Mouse (Mus musculus): Measurements from ENCODE around the gene Nanos3. TPM values are rescaled to one million over a fixed set of nuclear protein-coding genes. Genes with fewer than 3 reads are reported as not detected.

Nanos3 gene
- polyA plus RNA-seq, 1 experiment from 2014 or later: 6.6 TPM

DNA sequence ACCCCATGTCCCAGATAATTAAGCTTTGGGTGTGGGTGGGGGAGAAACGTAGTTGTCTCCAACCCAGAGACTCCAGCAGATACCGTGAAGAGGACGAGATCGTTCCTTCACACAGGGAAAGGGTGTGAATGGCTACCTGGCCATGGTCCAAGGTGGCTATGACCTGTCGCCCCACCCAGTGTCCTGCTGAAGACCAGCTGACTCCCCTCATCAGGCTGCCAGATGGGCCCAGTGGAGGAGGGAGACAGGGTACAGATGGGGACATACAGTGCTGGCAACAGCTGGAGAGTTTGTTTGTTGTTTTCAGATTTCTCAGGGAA, 36.5 kb downstream of the Nanos3 start:
- Histone ChIP-seq H3K27ac (ENCODE audit: low read length) (no peak overlapping the region), H3K9me3 (replicated peaks; ENCODE audit: control insufficient read depth, low read length, poor library complexity, severe bottlenecking) (no peaks in the 10 kb centered on the region), H3K4me1 (ENCODE audit: control insufficient read depth, insufficient read depth, low read length) (peaks cover 19% of the 10 kb centered on the region), H3K36me3 (ENCODE audit: control insufficient read depth, insufficient read depth, low read length) (peaks cover 4% of the 10 kb centered on the region), H3K27me3 (ENCODE audit: control insufficient read depth, insufficient read depth, low read depth, low read length) (no peaks in the 10 kb centered on the region), H3K4me2 (ENCODE audit: low read length) (peak overlapping the region; percentile 81), H3K9ac (ENCODE audit: low read depth, low read length) (peak overlapping the region; percentile 45; the same call in 1 of the 2 replicates), H3K4me3 (ENCODE audit: low read depth, low read length) (peak overlapping the region; percentile 57)
- ATAC-seq: peak; percentile 9
- WGBS: 95% methylated on average over 5 of the region's 5 CpGs

GRCm38 (mm10) chr8:84147769-84148530, 37.1 kb downstream of the Nanos3 start, which contains the start of the genes Cc2d1a and 4930432K21Rik:
TSS of gene Cc2d1a (minus strand) at chr8:84147936.
TSS of gene 4930432K21Rik (plus strand) at chr8:84148025.
- 16% methylated on average over 48 of the region's 49 CpGs for WGBS
- ATAC-seq: peak; percentile 95
- H3K27ac ChIP-seq (ENCODE audit: low read length): peak within 1 kb of the TSS; percentile 6; the same call in 1 of the 2 replicates

DNA sequence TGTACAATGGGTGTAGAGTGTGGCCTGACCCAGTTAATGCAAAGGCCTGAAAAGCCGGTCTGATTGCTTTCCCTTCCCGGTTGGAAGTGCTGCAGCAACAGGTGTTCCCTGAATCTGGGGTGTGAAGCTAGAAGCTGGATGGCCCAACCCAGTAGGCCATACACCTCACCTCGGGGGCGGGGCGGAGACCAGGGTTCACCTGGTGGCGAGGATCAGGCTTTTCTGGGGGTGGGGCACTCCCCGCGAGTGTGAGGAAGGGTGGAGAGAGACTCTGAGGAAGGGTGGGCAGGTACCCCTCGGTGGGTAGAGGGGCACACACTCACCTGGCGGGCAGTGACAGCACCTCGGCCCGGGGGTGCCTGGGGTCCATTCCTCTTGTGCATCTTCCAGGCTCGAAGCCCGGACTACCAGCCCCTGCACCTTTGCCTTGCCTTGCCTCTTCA, 37.7 kb downstream of the Nanos3 start:
- Histone ChIP-seq H3K4me1 (ENCODE audit: control insufficient read depth, insufficient read depth, low read length) (peaks cover 19% of the 10 kb centered on the region), H3K4me3 (ENCODE audit: low read depth, low read length) (peak overlapping the region; percentile 57), H3K27me3 (ENCODE audit: control insufficient read depth, insufficient read depth, low read depth, low read length) (no peaks in the 10 kb centered on the region), H3K36me3 (ENCODE audit: control insufficient read depth, insufficient read depth, low read length) (peaks cover 14% of the 10 kb centered on the region), H3K9me3 (replicated peaks; ENCODE audit: control insufficient read depth, low read length, poor library complexity, severe bottlenecking) (no peaks in the 10 kb centered on the region), H3K4me2 (ENCODE audit: low read length) (peak overlapping the region; percentile 81), H3K27ac (ENCODE audit: low read length) (no peak overlapping the region; the same call in 1 of the 2 replicates), H3K9ac (ENCODE audit: low read depth, low read length) (peak overlapping the region; percentile 72)
- 6% methylated on average over 14 of the region's 14 CpGs for WGBS
- peak; percentile 77 for ATAC-seq

More at GRCm38 (mm10) chr8:84147769-84148530, 37.1 kb downstream of the Nanos3 start, which contains the start of the genes Cc2d1a and 4930432K21Rik:
- Histone ChIP-seq H3K9ac (ENCODE audit: low read depth, low read length) (peak within 1 kb of the TSS; percentile 72), H3K4me1 (ENCODE audit: control insufficient read depth, insufficient read depth, low read length) (peaks cover 19% of the 10 kb centered on the region), H3K9me3 (replicated peaks; ENCODE audit: control insufficient read depth, low read length, poor library complexity, severe bottlenecking) (no peaks in the 10 kb centered on the region), H3K36me3 (ENCODE audit: control insufficient read depth, insufficient read depth, low read length) (peaks cover 9% of the 10 kb centered on the region), H3K4me2 (ENCODE audit: low read length) (peak within 1 kb of the TSS; percentile 81), H3K4me3 (ENCODE audit: low read depth, low read length) (peak within 1 kb of the TSS; percentile 57), H3K27me3 (ENCODE audit: control insufficient read depth, insufficient read depth, low read depth, low read length) (no peaks in the 10 kb centered on the region)

- peaks cover 19% of the 10 kb centered on the region for H3K4me1 ChIP-seq (ENCODE audit: control insufficient read depth, insufficient read depth, low read length)
- H3K27me3 ChIP-seq (ENCODE audit: control insufficient read depth, insufficient read depth, low read depth, low read length): no peaks in the 10 kb centered on the region
- peaks cover 36% of the 10 kb centered on the region for H3K36me3 ChIP-seq (ENCODE audit: control insufficient read depth, insufficient read depth, low read length)
- H3K9ac ChIP-seq (ENCODE audit: low read depth, low read length): no peak overlapping the region
- H3K27ac ChIP-seq (ENCODE audit: low read length): no peak overlapping the region
- no peak overlapping the region for H3K4me2 ChIP-seq (ENCODE audit: low read length)
- no peaks in the 10 kb centered on the region for H3K9me3 ChIP-seq (replicated peaks; ENCODE audit: control insufficient read depth, low read length, poor library complexity, severe bottlenecking)
- no peak for ATAC-seq
- H3K4me3 ChIP-seq (ENCODE audit: low read depth, low read length): no peak overlapping the region
- WGBS: 94% methylated on average over 8 of the region's 8 CpGs
Measured at GRCm38 (mm10) chr8:84144636-84145245, 40.3 kb downstream of the Nanos3 start.

DNA sequence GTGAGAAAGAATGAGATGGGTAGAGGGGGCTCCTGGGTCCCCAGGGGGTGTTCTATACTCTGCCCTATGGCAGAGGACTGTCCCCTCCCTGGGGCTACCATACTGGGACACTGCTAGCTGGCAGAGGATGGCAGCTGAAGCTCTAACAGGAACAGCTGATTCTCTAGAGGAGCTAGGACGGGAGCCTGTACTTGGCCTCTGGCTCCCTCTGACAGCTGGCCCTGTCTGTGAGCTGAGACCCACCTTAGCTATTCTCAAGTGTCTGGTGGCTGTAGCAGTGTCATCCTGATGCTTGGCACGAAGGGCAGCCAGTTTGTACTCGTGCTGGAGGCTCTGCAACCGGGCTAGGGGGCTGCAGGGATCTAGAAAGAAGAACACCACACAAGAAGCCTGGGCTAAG, 44.2 kb downstream of the Nanos3 start:
- Histone ChIP-seq H3K4me1 (ENCODE audit: control insufficient read depth, insufficient read depth, low read length) (peaks cover under 1% of the 10 kb centered on the region), H3K36me3 (ENCODE audit: control insufficient read depth, insufficient read depth, low read length) (peaks cover 63% of the 10 kb centered on the region), H3K9me3 (replicated peaks; ENCODE audit: control insufficient read depth, low read length, poor library complexity, severe bottlenecking) (no peaks in the 10 kb centered on the region), H3K9ac (ENCODE audit: low read depth, low read length) (no peak overlapping the region), H3K27me3 (ENCODE audit: control insufficient read depth, insufficient read depth, low read depth, low read length) (no peaks in the 10 kb centered on the region), H3K4me3 (ENCODE audit: low read depth, low read length) (no peak overlapping the region), H3K27ac (ENCODE audit: low read length) (no peak overlapping the region), H3K4me2 (ENCODE audit: low read length) (no peak overlapping the region)
- ATAC-seq: no peak
- 88% methylated on average over 4 of the region's 4 CpGs for WGBS

- Histone ChIP-seq H3K36me3 (ENCODE audit: control insufficient read depth, insufficient read depth, low read length) (peaks cover 71% of the 10 kb centered on the region), H3K4me2 (ENCODE audit: low read length) (no peak overlapping the region), H3K27me3 (ENCODE audit: control insufficient read depth, insufficient read depth, low read depth, low read length) (no peaks in the 10 kb centered on the region), H3K4me3 (ENCODE audit: low read depth, low read length) (no peak overlapping the region), H3K9me3 (replicated peaks; ENCODE audit: control insufficient read depth, low read length, poor library complexity, severe bottlenecking) (no peaks in the 10 kb centered on the region), H3K27ac (ENCODE audit: low read length) (no peak overlapping the region), H3K9ac (ENCODE audit: low read depth, low read length) (no peak overlapping the region), H3K4me1 (ENCODE audit: control insufficient read depth, insufficient read depth, low read length) (no peaks in the 10 kb centered on the region)
- no peak for ATAC-seq
- 90% methylated on average over 3 of the region's 3 CpGs for WGBS
Measured at GRCm38 (mm10) chr8:84137848-84138247, 47.2 kb downstream of the Nanos3 start.

- Histone ChIP-seq H3K9ac (ENCODE audit: low read depth, low read length) (no peak overlapping the region), H3K27me3 (ENCODE audit: control insufficient read depth, insufficient read depth, low read depth, low read length) (no peaks in the 10 kb centered on the region), H3K4me3 (ENCODE audit: low read depth, low read length) (no peak overlapping the region), H3K36me3 (ENCODE audit: control insufficient read depth, insufficient read depth, low read length) (peaks cover 30% of the 10 kb centered on the region), H3K9me3 (replicated peaks; ENCODE audit: control insufficient read depth, low read length, poor library complexity, severe bottlenecking) (no peaks in the 10 kb centered on the region), H3K4me2 (ENCODE audit: low read length) (no peak overlapping the region), H3K4me1 (ENCODE audit: control insufficient read depth, insufficient read depth, low read length) (no peaks in the 10 kb centered on the region), H3K27ac (ENCODE audit: low read length) (no peak overlapping the region)
- ATAC-seq: no peak
- WGBS: 92% methylated on average over 8 of the region's 8 CpGs
Measured at GRCm38 (mm10) chr8:84132225-84132624, 52.8 kb downstream of the Nanos3 start.

DNA sequence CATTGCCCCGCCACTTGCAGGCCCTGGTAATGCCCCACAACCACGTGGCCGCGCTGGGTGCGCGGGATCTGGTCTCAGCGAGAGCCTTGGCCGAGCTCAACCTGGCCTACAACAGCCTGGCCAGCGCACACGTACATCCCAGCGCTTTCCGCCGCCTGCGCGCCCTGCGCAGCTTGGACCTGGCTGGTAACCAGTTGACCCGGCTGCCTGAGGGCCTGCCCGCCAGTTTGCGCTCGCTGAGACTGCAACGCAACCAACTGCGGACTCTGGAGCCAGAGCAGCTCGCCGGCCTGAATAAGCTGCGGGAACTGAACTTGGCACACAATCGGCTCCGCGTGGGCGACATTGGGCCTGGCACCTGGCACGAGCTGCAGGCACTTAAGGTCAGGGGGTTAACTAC, 54.2 kb downstream of the Nanos3 start:
- peak overlapping the region; percentile 43 for H3K9ac ChIP-seq (ENCODE audit: low read depth, low read length)
- H3K36me3 ChIP-seq (ENCODE audit: control insufficient read depth, insufficient read depth, low read length): peaks cover 22% of the 10 kb centered on the region

DNA sequence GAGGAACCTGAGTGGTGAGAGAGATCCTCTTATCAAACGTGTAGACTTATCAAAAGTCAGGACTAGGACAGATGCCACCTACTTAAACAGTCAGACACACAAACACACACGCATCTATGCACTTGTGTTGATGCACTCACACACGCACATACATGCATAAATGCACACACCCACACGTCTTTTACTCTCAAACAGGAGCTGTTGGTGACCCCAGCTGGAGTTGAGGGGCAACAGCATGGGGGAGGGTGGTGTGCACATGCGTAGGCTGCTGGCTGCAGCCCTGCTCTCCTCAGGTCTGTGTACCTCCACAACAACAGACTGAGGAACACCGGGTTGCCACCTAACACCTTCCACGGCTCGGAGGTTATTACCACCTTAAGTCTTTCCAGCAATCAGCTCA, 56.7 kb downstream of the Nanos3 start:
- Histone ChIP-seq H3K36me3 (ENCODE audit: control insufficient read depth, insufficient read depth, low read length) (peaks cover 7% of the 10 kb centered on the region), H3K27me3 (ENCODE audit: control insufficient read depth, insufficient read depth, low read depth, low read length) (no peaks in the 10 kb centered on the region), H3K9me3 (replicated peaks; ENCODE audit: control insufficient read depth, low read length, poor library complexity, severe bottlenecking) (no peaks in the 10 kb centered on the region), H3K9ac (ENCODE audit: low read depth, low read length) (no peak overlapping the region), H3K27ac (ENCODE audit: low read length) (no peak overlapping the region), H3K4me3 (ENCODE audit: low read depth, low read length) (no peak overlapping the region), H3K4me2 (ENCODE audit: low read length) (no peak overlapping the region), H3K4me1 (ENCODE audit: control insufficient read depth, insufficient read depth, low read length) (no peaks in the 10 kb centered on the region)
- WGBS: 63% methylated on average over 8 of the region's 8 CpGs
- ATAC-seq: peak; percentile 26; the same call in 1 of the 2 replicates

More for the DNA sequence above, 54.2 kb downstream of the Nanos3 start:
- H3K27ac ChIP-seq (ENCODE audit: low read length): no peak overlapping the region
- no peak overlapping the region for H3K4me2 ChIP-seq (ENCODE audit: low read length)
- H3K4me1 ChIP-seq (ENCODE audit: control insufficient read depth, insufficient read depth, low read length): no peaks in the 10 kb centered on the region
- no peak overlapping the region for H3K4me3 ChIP-seq (ENCODE audit: low read depth, low read length)
- WGBS: 44% methylated on average over 30 of the region's 30 CpGs
- no peaks in the 10 kb centered on the region for H3K9me3 ChIP-seq (replicated peaks; ENCODE audit: control insufficient read depth, low read length, poor library complexity, severe bottlenecking)
- ATAC-seq: no peak; the same call in 1 of the 2 replicates
- no peaks in the 10 kb centered on the region for H3K27me3 ChIP-seq (ENCODE audit: control insufficient read depth, insufficient read depth, low read depth, low read length)
